Mouse (Mus musculus) retina, embryonic 14.5 days (tissue): Measurements from ENCODE around the gene Clspn.

Experiments
- DNase-seq: peaks from one replicate; pipeline ENCODE4 v3.0.0-alpha.2; 2015; ENCODE audit warnings: low spot score

The Clspn gene

GRCm38 (mm10) chr4:126563798-126564197 lies 7.1 kb downstream of the Clspn start:
- DNase-seq = no peak

GRCm38 (mm10) chr4:126567243-126567642 lies 10.5 kb downstream of the Clspn start:
- DNase-seq = no peak

GRCm38 (mm10) chr4:126569783-126570182 lies 13.0 kb downstream of the Clspn start:
- no peak for DNase-seq

- DNase-seq = no peak
Measured at GRCm38 (mm10) chr4:126576281-126576680, 19.5 kb downstream of the Clspn start.

- DNase-seq = no peak
Measured at GRCm38 (mm10) chr4:126577920-126578319, 21.2 kb downstream of the Clspn start.

GRCm38 (mm10) chr4:126579077-126579476 lies 22.3 kb downstream of the Clspn start:
- no peak for DNase-seq

GRCm38 (mm10) chr4:126585739-126586138 lies 29.0 kb downstream of the Clspn start:
- DNase-seq = no peak

GRCm38 (mm10) chr4:126592039-126592438 lies 35.3 kb downstream of the Clspn start:
- DNase-seq = no peak

- DNase-seq = peak; percentile 90
Measured at GRCm38 (mm10) chr4:126599971-126600754, 43.4 kb downstream of the Clspn start.

GRCm38 (mm10) chr4:126601597-126602444 lies 45.1 kb downstream of the Clspn start:
- peak; percentile 71 for DNase-seq

GRCm38 (mm10) chr4:126602445-126602762 lies 45.7 kb downstream of the Clspn start:
- DNase-seq = no peak

GRCm38 (mm10) chr4:126604141-126604540 lies 47.4 kb downstream of the Clspn start:
- DNase-seq = no peak

GRCm38 (mm10) chr4:126605751-126606150 lies 49.0 kb downstream of the Clspn start:
- DNase-seq = no peak

GRCm38 (mm10) chr4:126609606-126610181 lies 53.0 kb downstream of the Clspn start, which contains the start of gene 5730409E04Rik:
5730409E04Rik (plus strand) TSS chr4:126609818.
- peak; percentile 73 for DNase-seq

- no peak for DNase-seq
Measured at GRCm38 (mm10) chr4:126611991-126612390, 55.3 kb downstream of the Clspn start.

- DNase-seq = no peak
Measured at GRCm38 (mm10) chr4:126616312-126616711, 59.6 kb downstream of the Clspn start.

GRCm38 (mm10) chr4:126619691-126620330 lies 63.1 kb downstream of the Clspn start:
- peak; percentile 76 for DNase-seq

- no peak for DNase-seq
Measured at GRCm38 (mm10) chr4:126620349-126620874, 63.7 kb downstream of the Clspn start.

- DNase-seq = peak; percentile 63
Measured at GRCm38 (mm10) chr4:126627021-126627681, 70.4 kb downstream of the Clspn start.

- peak; percentile 49 for DNase-seq
Measured at GRCm38 (mm10) chr4:126631922-126632321, 75.2 kb downstream of the Clspn start.

GRCm38 (mm10) chr4:126632668-126633067 lies 75.9 kb downstream of the Clspn start:
- no peak for DNase-seq
